Mouse (Mus musculus) lung, adult 2 months (tissue): ENCODE measurements around the gene Ticrr.

ENCODE experiments used
- CTCF ChIP-seq: fragments of 200-500 bp; IDR thresholded peaks from 2 replicates; pipeline ENCODE4 v1.5.1; 2011; ENCODE audit warnings: mild to moderate bottlenecking, low read length, control low read depth; ENCODE audit not compliant: insufficient read depth
- POLR2A ChIP-seq: fragments of 200-500 bp; IDR thresholded peaks from 2 replicates; pipeline ENCODE4 v1.6.1; 2011; ENCODE audit warnings: low read depth, mild to moderate bottlenecking, control low read depth, low read length, borderline replicate concordance; ENCODE audit errors: extremely low read depth

- no peak for TF ChIP-seq CTCF
- no peak for TF ChIP-seq POLR2A
These were observed 36.9 kb upstream of the Ticrr start for GRCm38 (mm10) chr7:79623086-79623485.
